Mouse (Mus musculus) thymus, postnatal 4 days (tissue): Measurements from ENCODE around the gene Olfr237-ps1.
"Not testable (repeated sequence)": the region's sequence is repeated elsewhere in the genome, so short reads cannot be mapped to it uniquely, and the experiment has no call there.

Experiments used
- DNase-seq: peaks from one replicate; pipeline ENCODE4 v3.0.0; 2021

The Olfr237-ps1 gene

GRCm38 (mm10) chr6:43146267-43146666 lies at the start of gene Olfr237-ps1:
TSS of gene Olfr237-ps1 (plus strand) at chr6:43146567.
- not testable (repeated sequence) for DNase-seq

- DNase-seq = not testable (repeated sequence)
Observed at GRCm38 (mm10) chr6:43106069-43106468, 40.3 kb upstream of the Olfr237-ps1 start, which contains the start of gene Olfr441. TSS of gene Olfr441 (plus strand) at chr6:43106369.

DNA sequence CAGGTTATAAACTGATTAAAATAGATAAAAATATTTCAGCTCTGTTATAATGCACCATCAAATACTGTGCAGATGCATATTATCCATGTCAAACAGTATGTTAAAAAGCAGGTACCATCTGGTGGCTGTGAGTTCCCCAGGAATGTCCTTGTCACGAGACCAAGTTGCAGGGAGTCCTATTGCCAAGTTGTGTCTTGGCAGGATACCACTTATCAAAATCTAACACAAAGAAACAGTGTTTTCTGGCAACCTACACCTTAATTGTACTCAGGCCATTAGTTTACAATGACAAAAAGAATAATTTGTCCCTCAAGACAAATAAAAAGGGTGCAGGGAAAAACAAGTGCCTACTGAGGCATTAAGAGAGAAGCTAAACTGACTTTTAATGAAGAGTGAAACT lies 13.1 kb downstream of the Olfr237-ps1 start:
- DNase-seq = no peak

DNA sequence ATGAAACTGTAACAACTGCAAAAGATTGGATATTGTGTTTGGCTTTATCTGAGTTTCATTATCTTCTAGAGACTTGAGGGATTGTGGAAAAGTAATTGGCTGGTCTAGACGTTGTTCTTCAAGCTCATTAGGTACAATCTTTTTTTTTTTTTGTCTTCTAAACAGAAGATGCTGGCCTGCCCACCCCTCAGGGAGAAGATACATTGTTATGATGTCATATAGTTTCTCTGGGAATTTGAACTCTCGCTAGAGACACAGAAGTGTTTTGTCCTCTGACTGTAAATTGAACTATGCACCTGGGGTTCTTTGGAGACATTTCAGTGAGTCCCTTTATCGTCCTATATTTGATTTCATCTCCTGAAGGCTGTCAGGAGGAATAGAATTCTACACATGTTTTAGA lies 16.6 kb downstream of the Olfr237-ps1 start, which contains the start of gene Olfr437:
Gene Olfr437 (plus strand): TSS at position 301 of the 400 bp plus-strand sequence.
- DNase-seq = no peak

- no peak for DNase-seq
Observed at GRCm38 (mm10) chr6:43167246-43167645, 20.9 kb downstream of the Olfr237-ps1 start.

GRCm38 (mm10) chr6:43171840-43172239 lies 25.5 kb downstream of the Olfr237-ps1 start, which contains the start of gene Olfr13:
TSS of gene Olfr13 (plus strand) at chr6:43172140.
- DNase-seq = no peak

GRCm38 (mm10) chr6:43178129-43178528 lies 31.8 kb downstream of the Olfr237-ps1 start:
- no peak for DNase-seq

DNA sequence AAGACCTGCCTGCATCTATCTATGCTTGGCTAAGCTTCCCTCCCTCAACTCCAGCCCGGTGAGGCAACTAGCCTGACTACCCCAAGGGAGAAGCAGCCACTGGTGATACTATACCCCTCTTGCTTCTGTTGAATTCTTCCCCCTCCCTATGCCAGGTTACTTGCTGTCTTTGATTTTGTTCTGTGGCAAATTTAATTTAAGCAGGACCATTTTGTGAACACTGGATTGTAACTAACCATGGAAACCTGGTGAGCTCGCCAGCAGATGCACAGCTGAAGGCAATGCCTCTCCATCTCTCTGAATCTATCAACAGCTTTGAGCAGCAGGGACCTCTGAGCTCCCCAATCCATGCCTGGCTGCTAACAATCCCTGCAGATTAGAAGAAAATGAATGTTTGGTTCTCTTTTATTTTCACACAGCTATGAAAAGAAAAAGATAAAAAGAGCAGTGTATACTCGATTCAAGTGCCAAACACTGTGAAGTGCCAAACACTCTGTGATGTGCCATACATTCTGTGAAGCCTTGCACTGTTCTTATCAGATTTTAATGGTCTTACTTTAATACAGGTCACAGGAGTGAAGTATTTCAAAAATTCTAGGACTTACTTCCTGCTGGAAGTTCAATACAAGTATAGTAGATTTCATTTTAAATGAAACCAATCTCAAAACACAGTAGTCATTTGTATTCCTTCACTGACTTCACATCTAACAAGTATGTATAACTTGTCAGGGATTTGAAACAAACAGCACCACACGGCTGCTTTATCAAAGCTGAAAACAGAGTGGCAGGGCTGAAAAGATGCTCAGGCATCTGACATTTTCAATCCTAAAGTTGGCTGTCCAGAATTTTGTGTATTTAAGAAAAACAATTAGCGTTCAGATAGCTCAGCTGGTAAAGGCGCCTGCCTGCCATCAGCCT lies 32.5 kb downstream of the Olfr237-ps1 start:
- DNase-seq = no peak

GRCm38 (mm10) chr6:43190986-43191385 lies 44.6 kb downstream of the Olfr237-ps1 start:
- DNase-seq = no peak

DNA sequence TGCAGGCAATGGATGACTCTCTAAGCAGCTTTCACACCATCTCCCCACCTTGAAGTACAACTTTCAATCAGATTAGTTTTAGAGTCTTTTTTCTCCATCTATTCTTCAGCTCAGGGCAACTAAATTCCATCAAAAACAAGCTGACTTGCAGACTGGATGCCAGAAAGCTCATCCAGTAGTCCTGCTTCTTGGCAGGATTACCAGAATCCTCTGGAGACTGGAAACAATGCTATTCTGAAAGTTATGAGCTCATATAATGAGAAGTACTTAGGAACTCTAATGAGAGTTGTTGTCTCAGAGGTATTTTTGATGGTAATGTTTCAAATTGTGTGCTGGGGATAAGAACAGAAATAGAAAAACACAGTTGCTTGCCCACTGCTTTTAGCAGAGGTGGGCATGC lies 50.4 kb downstream of the Olfr237-ps1 start, which contains the start of gene Olfr435:
Gene Olfr435 (plus strand): TSS at position 366 of the 400 bp plus-strand sequence.
- DNase-seq = no peak

GRCm38 (mm10) chr6:43198094-43198493 lies 51.7 kb downstream of the Olfr237-ps1 start:
- DNase-seq = no peak

DNA sequence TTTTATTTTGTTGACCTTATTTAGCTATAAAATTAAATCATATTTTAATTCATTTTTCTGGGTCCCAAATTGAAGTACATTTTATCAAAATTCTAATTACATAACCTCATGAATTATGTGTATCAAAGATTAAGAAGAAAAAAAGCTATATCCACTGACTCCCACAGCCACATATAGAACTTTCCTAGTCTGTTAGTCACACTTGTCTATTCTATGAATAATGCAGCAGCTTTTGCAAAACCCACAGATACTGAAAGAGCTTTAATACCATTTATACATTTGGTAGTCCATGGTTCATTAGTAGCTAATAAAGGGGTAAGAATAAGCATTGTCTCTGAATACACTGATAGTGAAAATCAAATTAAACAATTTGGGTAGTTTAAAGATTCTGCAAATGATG lies 56.4 kb downstream of the Olfr237-ps1 start:
- no peak for DNase-seq

- no peak for DNase-seq
Observed at GRCm38 (mm10) chr6:43205355-43205754, 59.0 kb downstream of the Olfr237-ps1 start.
